25 mouse cellular contexts compared by ENCODE assay signal in genomic region chr3:150852107-150852506, GRCm38 (mm10).
DNase-seq lines count a peak whose midpoint lies in the region; ATAC-seq and TF ChIP-seq lines count a peak whose summit lies in the region.
"Had no signal": no experiment of that assay in that cellular context is flagged by ENCODE, and none has a peak within 500 bp of the region (broad histone marks: within the 10 kb centered on the region; RNA-seq: fewer than 3 reads in every experiment).

No protein-coding gene starts in this region.

- WGBS in forebrain, embryonic 10.5 days: 6% methylated on average over 4 of the region's 4 CpGs
- WGBS in forebrain, embryonic 16.5 days: 6% methylated on average over 4 of the region's 4 CpGs
- WGBS in midbrain, embryonic 11.5 days: 6% methylated on average over 4 of the region's 4 CpGs
- WGBS in midbrain, postnatal 0 days: 14% methylated on average over 4 of the region's 4 CpGs
- WGBS in midbrain, embryonic 14.5 days: 6% methylated on average over 4 of the region's 4 CpGs

- H3K9ac ChIP-seq in forebrain, embryonic 16.5 days (replicated peaks; ENCODE audit: low read depth, low read length): no peak overlapping the region
- H3K9ac ChIP-seq in midbrain, embryonic 11.5 days (ENCODE audit: low read length): no peak overlapping the region
- no peak overlapping the region for H3K9ac ChIP-seq in midbrain, postnatal 0 days (replicated peaks; ENCODE audit: low read length, poor library complexity, severe bottlenecking)
- no peak overlapping the region for H3K9ac ChIP-seq in midbrain, embryonic 14.5 days (replicated peaks; ENCODE audit: low read length)
- H3K9ac ChIP-seq: heart, embryonic 13.5 days; hindbrain, embryonic 13.5 days; intestine, embryonic 15.5 days; limb, embryonic 15.5 days; liver, embryonic 14.5 days; lung, embryonic 14.5 days had no signal

- no peak for TF ChIP-seq CTCF in midbrain, postnatal 0 days (IDR thresholded peaks at IDR 0.05)

- H3K36me3 ChIP-seq in forebrain, embryonic 10.5 days (replicated peaks): no peaks in the 10 kb centered on the region
- H3K36me3 ChIP-seq in forebrain, embryonic 16.5 days (ENCODE audit: control insufficient read depth, insufficient read depth): no peaks in the 10 kb centered on the region
- H3K36me3 ChIP-seq in midbrain, embryonic 11.5 days (ENCODE audit: control insufficient read depth, insufficient read depth, low read length): no peaks in the 10 kb centered on the region
- H3K36me3 ChIP-seq in midbrain, postnatal 0 days (ENCODE audit: insufficient read depth, low read length): no peaks in the 10 kb centered on the region
- no peaks in the 10 kb centered on the region for H3K36me3 ChIP-seq in midbrain, embryonic 14.5 days (ENCODE audit: control insufficient read depth, insufficient read depth, low read length)
- H3K36me3 ChIP-seq: heart, embryonic 13.5 days; hindbrain, embryonic 13.5 days; intestine, embryonic 15.5 days; limb, embryonic 15.5 days had no signal

- H3K4me3 ChIP-seq in forebrain, embryonic 10.5 days: no peak overlapping the region
- H3K4me3 ChIP-seq in forebrain, embryonic 16.5 days (replicated peaks; ENCODE audit: low read length): no peak overlapping the region
- H3K4me3 ChIP-seq in midbrain, embryonic 11.5 days (ENCODE audit: low read depth, low read length): no peak overlapping the region
- no peak overlapping the region for H3K4me3 ChIP-seq in midbrain, postnatal 0 days (ENCODE audit: low read depth, low read length)
- no peak overlapping the region for H3K4me3 ChIP-seq in midbrain, embryonic 14.5 days (replicated peaks; ENCODE audit: low read depth, low read length)
- H3K4me3 ChIP-seq: heart, embryonic 13.5 days; hindbrain, embryonic 13.5 days; intestine, embryonic 15.5 days; limb, embryonic 15.5 days had no signal

- H3K9me3 ChIP-seq in forebrain, embryonic 10.5 days: no peaks in the 10 kb centered on the region
- no peaks in the 10 kb centered on the region for H3K9me3 ChIP-seq in forebrain, embryonic 16.5 days (ENCODE audit: control insufficient read depth, low read length)
- H3K9me3 ChIP-seq in midbrain, embryonic 11.5 days (ENCODE audit: control insufficient read depth, low read length): no peaks in the 10 kb centered on the region; the same call in 1 of the 2 replicates
- no peaks in the 10 kb centered on the region for H3K9me3 ChIP-seq in midbrain, postnatal 0 days (ENCODE audit: low read length)
- H3K9me3 ChIP-seq in midbrain, embryonic 14.5 days (ENCODE audit: control insufficient read depth, low read length): no peaks in the 10 kb centered on the region
- H3K9me3 ChIP-seq: heart, embryonic 13.5 days; hindbrain, embryonic 13.5 days; intestine, embryonic 15.5 days; limb, embryonic 15.5 days had no signal

- peak; percentile 41 for DNase-seq in forebrain, embryonic 10.5 days (ENCODE audit: extremely low spot score, low spot score)
- DNase-seq in midbrain, embryonic 11.5 days (ENCODE audit: low spot score, missing footprints): no peak
- no peak for DNase-seq in midbrain, postnatal 0 days (ENCODE audit: low spot score)
- DNase-seq in embryo, embryonic 10 days (ENCODE audit: low spot score): peak; percentile 73
- DNase-seq in midbrain, embryonic 14.5 days: peak; percentile 10
- DNase-seq in thymus, postnatal 14 days: no peak
- DNase-seq in gastrocnemius, postnatal 10 days: no peak
- DNase-seq: adrenal gland, postnatal 25 days; cerebellum, adult 11-12 months; cerebellum, postnatal 14 days; gastrocnemius, postnatal 25 days; heart, adult 18-20 months; heart, postnatal 14 days; kidney, adult 9 months; kidney, postnatal 14 days; left cerebral cortex, postnatal 4 days; lung, embryonic 14.5 days; thymus, adult 18-20 months; thymus, postnatal 4 days had no signal

- ATAC-seq in forebrain, embryonic 16.5 days: no peak
- ATAC-seq in midbrain, embryonic 11.5 days (ENCODE audit: low FRiP score): peak; percentile 83
- no peak for ATAC-seq in midbrain, postnatal 0 days (ENCODE audit: low FRiP score)
- no peak for ATAC-seq in midbrain, embryonic 14.5 days (ENCODE audit: low FRiP score, low TSS enrichment)
- ATAC-seq: intestine, embryonic 15.5 days had no signal

- H3K4me2 ChIP-seq in forebrain, embryonic 16.5 days (ENCODE audit: low read length): no peak overlapping the region
- H3K4me2 ChIP-seq in midbrain, embryonic 11.5 days: no peak overlapping the region
- no peak overlapping the region for H3K4me2 ChIP-seq in midbrain, postnatal 0 days (ENCODE audit: low read depth, low read length, poor library complexity, severe bottlenecking)
- no peak overlapping the region for H3K4me2 ChIP-seq in midbrain, embryonic 14.5 days (ENCODE audit: low read length)
- H3K4me2 ChIP-seq: heart, embryonic 13.5 days; hindbrain, embryonic 13.5 days; intestine, embryonic 15.5 days; limb, embryonic 15.5 days; lung, embryonic 14.5 days had no signal

- peaks cover 11% of the 10 kb centered on the region for H3K4me1 ChIP-seq in forebrain, embryonic 10.5 days
- H3K4me1 ChIP-seq in forebrain, embryonic 16.5 days (replicated peaks; ENCODE audit: control insufficient read depth, insufficient read depth, low read length): no peaks in the 10 kb centered on the region
- peaks cover 4% of the 10 kb centered on the region; the same call in 1 of the 2 replicates for H3K4me1 ChIP-seq in midbrain, embryonic 11.5 days (ENCODE audit: control insufficient read depth, insufficient read depth, low read length)
- no peaks in the 10 kb centered on the region for H3K4me1 ChIP-seq in midbrain, postnatal 0 days (ENCODE audit: insufficient read depth, low read length)
- H3K4me1 ChIP-seq in midbrain, embryonic 14.5 days (ENCODE audit: control insufficient read depth, insufficient read depth, low read length): peaks cover 4% of the 10 kb centered on the region; the same call in 1 of the 2 replicates
- H3K4me1 ChIP-seq: heart, embryonic 13.5 days; hindbrain, embryonic 13.5 days; intestine, embryonic 15.5 days; limb, embryonic 15.5 days had no signal

- H3K27me3 ChIP-seq in forebrain, embryonic 10.5 days (ENCODE audit: poor library complexity, severe bottlenecking): no peaks in the 10 kb centered on the region
- no peaks in the 10 kb centered on the region for H3K27me3 ChIP-seq in forebrain, embryonic 16.5 days (replicated peaks; ENCODE audit: control insufficient read depth, insufficient read depth, low read length)
- no peaks in the 10 kb centered on the region for H3K27me3 ChIP-seq in midbrain, embryonic 11.5 days (ENCODE audit: control insufficient read depth, insufficient read depth, low read length)
- no peaks in the 10 kb centered on the region for H3K27me3 ChIP-seq in midbrain, postnatal 0 days (ENCODE audit: insufficient read depth, low read length)
- H3K27me3 ChIP-seq in midbrain, embryonic 14.5 days (ENCODE audit: control insufficient read depth, insufficient read depth, low read length): no peaks in the 10 kb centered on the region
- H3K27me3 ChIP-seq: heart, embryonic 13.5 days; hindbrain, embryonic 13.5 days; intestine, embryonic 15.5 days; limb, embryonic 15.5 days had no signal

- H3K27ac ChIP-seq in forebrain, embryonic 10.5 days: no peak overlapping the region
- H3K27ac ChIP-seq in forebrain, embryonic 16.5 days (ENCODE audit: low read length): no peak overlapping the region
- no peak overlapping the region for H3K27ac ChIP-seq in midbrain, embryonic 11.5 days (ENCODE audit: low read depth, low read length)
- no peak overlapping the region for H3K27ac ChIP-seq in midbrain, postnatal 0 days (ENCODE audit: low read depth, low read length)
- no peak overlapping the region for H3K27ac ChIP-seq in midbrain, embryonic 14.5 days (replicated peaks; ENCODE audit: low read depth, low read length)
- H3K27ac ChIP-seq: heart, embryonic 13.5 days; hindbrain, embryonic 13.5 days; intestine, embryonic 15.5 days; limb, embryonic 15.5 days; liver, embryonic 14.5 days had no signal

Comparison
In these comparisons a context has a peak if more than half of its experiments do, and no peak if none do; other contexts are left out.
1. DNase-seq: peak in forebrain, embryonic 10.5 days (single experiment), embryo, embryonic 10 days (single experiment) and midbrain, embryonic 14.5 days (single experiment); none in midbrain, embryonic 11.5 days (single experiment), midbrain, postnatal 0 days (single experiment), thymus, postnatal 14 days (single experiment) and gastrocnemius, postnatal 10 days (single experiment).